Mouse (Mus musculus): ENCODE measurements around the gene Sept11. TPM values are rescaled to one million over a fixed set of nuclear protein-coding genes. Genes with fewer than 3 reads are reported as not detected.

The Sept11 gene
- polyA plus RNA-seq, 1 experiment from 2014 or later, result 42.5 TPM

- Histone ChIP-seq H3K9ac (ENCODE audit: low read length) (no peak overlapping the region), H3K27me3 (ENCODE audit: control insufficient read depth, insufficient read depth, low read length) (no peaks in the 10 kb centered on the region), H3K36me3 (ENCODE audit: control insufficient read depth, insufficient read depth, low read length) (peaks cover 8% of the 10 kb centered on the region; the same call in 1 of the 2 replicates), H3K27ac (replicated peaks) (no peak overlapping the region), H3K4me2 (replicated peaks; ENCODE audit: low read depth) (no peak overlapping the region), H3K4me1 (replicated peaks; ENCODE audit: control insufficient read depth, insufficient read depth) (no peaks in the 10 kb centered on the region), H3K4me3 (ENCODE audit: low read depth, low read length) (no peak overlapping the region), H3K9me3 (ENCODE audit: control insufficient read depth, low read length) (no peaks in the 10 kb centered on the region)
- DNase-seq (ENCODE audit: low spot score) (no peak), ATAC-seq (ENCODE audit: low FRiP score, low TSS enrichment) (no peak)
- 78% methylated on average over 6 of the region's 6 CpGs for WGBS
- no peak for TF ChIP-seq EP300 (optimal IDR thresholded peaks at IDR 0.05)
- no peak for TF ChIP-seq CTCF (IDR thresholded peaks at IDR 0.05; ENCODE audit: low read depth)
Measured at GRCm38 (mm10) chr5:93174675-93175074, 81.4 kb downstream of the Sept11 start.

GRCm38 (mm10) chr5:93178616-93179015, 85.4 kb downstream of the Sept11 start:
- WGBS, result 81% methylated on average over 6 of the region's 6 CpGs
- no peak overlapping the region for H3K4me2 ChIP-seq (replicated peaks; ENCODE audit: low read depth)
- H3K9me3 ChIP-seq (ENCODE audit: control insufficient read depth, low read length), result no peaks in the 10 kb centered on the region
- DNase-seq (ENCODE audit: low spot score) (no peak), ATAC-seq (ENCODE audit: low FRiP score, low TSS enrichment) (no peak)
- H3K9ac ChIP-seq (ENCODE audit: low read length), result no peak overlapping the region
- peaks cover 4% of the 10 kb centered on the region for H3K36me3 ChIP-seq (ENCODE audit: control insufficient read depth, insufficient read depth, low read length)
- no peak for TF ChIP-seq CTCF (IDR thresholded peaks at IDR 0.05; ENCODE audit: low read depth)
- no peak for TF ChIP-seq EP300 (optimal IDR thresholded peaks at IDR 0.05)
- H3K4me1 ChIP-seq (replicated peaks; ENCODE audit: control insufficient read depth, insufficient read depth), result no peaks in the 10 kb centered on the region
- no peak overlapping the region for H3K27ac ChIP-seq (replicated peaks)
- H3K27me3 ChIP-seq (ENCODE audit: control insufficient read depth, insufficient read depth, low read length), result no peaks in the 10 kb centered on the region
- H3K4me3 ChIP-seq (ENCODE audit: low read depth, low read length), result no peak overlapping the region

- H3K36me3 ChIP-seq (ENCODE audit: control insufficient read depth, insufficient read depth, low read length), result peaks cover 4% of the 10 kb centered on the region
Measured at GRCm38 (mm10) chr5:93180252-93180651, 87.0 kb downstream of the Sept11 start.

GRCm38 (mm10) chr5:93183311-93183710, 90.1 kb downstream of the Sept11 start:
- no peaks in the 10 kb centered on the region for H3K4me1 ChIP-seq (replicated peaks; ENCODE audit: control insufficient read depth, insufficient read depth)

More at GRCm38 (mm10) chr5:93180252-93180651, 87.0 kb downstream of the Sept11 start:
- no peak overlapping the region for H3K4me3 ChIP-seq (ENCODE audit: low read depth, low read length)
- H3K27ac ChIP-seq (replicated peaks), result no peak overlapping the region
- H3K9ac ChIP-seq (ENCODE audit: low read length), result no peak overlapping the region
- ATAC-seq (ENCODE audit: low FRiP score, low TSS enrichment) (peak; percentile 49; the same call in 1 of the 2 replicates), DNase-seq (ENCODE audit: low spot score) (no peak)
- H3K9me3 ChIP-seq (ENCODE audit: control insufficient read depth, low read length), result no peaks in the 10 kb centered on the region
- WGBS, result 40% methylated on average over 2 of the region's 2 CpGs
- TF ChIP-seq CTCF (IDR thresholded peaks at IDR 0.05; ENCODE audit: low read depth) (peak; percentile 79), EP300 (optimal IDR thresholded peaks at IDR 0.05) (no peak)
- H3K4me1 ChIP-seq (replicated peaks; ENCODE audit: control insufficient read depth, insufficient read depth), result no peaks in the 10 kb centered on the region
- no peaks in the 10 kb centered on the region for H3K27me3 ChIP-seq (ENCODE audit: control insufficient read depth, insufficient read depth, low read length)
- H3K4me2 ChIP-seq (replicated peaks; ENCODE audit: low read depth), result no peak overlapping the region

GRCm38 (mm10) chr5:93184548-93184947, 91.3 kb downstream of the Sept11 start:
- H3K9ac ChIP-seq (ENCODE audit: low read length), result no peak overlapping the region
- TF ChIP-seq CTCF (IDR thresholded peaks at IDR 0.05; ENCODE audit: low read depth) (no peak), EP300 (optimal IDR thresholded peaks at IDR 0.05) (no peak)
- ATAC-seq (ENCODE audit: low FRiP score, low TSS enrichment) (no peak), DNase-seq (ENCODE audit: low spot score) (no peak)
- no peaks in the 10 kb centered on the region for H3K27me3 ChIP-seq (ENCODE audit: control insufficient read depth, insufficient read depth, low read length)
- no peak overlapping the region for H3K4me3 ChIP-seq (ENCODE audit: low read depth, low read length)
- H3K9me3 ChIP-seq (ENCODE audit: control insufficient read depth, low read length), result no peaks in the 10 kb centered on the region
- WGBS, result 84% methylated on average over 6 of the region's 6 CpGs
- H3K4me2 ChIP-seq (replicated peaks; ENCODE audit: low read depth), result no peak overlapping the region
- H3K4me1 ChIP-seq (replicated peaks; ENCODE audit: control insufficient read depth, insufficient read depth), result no peaks in the 10 kb centered on the region
- H3K36me3 ChIP-seq (ENCODE audit: control insufficient read depth, insufficient read depth, low read length), result peaks cover 11% of the 10 kb centered on the region
- no peak overlapping the region for H3K27ac ChIP-seq (replicated peaks)

More at GRCm38 (mm10) chr5:93183311-93183710, 90.1 kb downstream of the Sept11 start:
- Histone ChIP-seq H3K9ac (ENCODE audit: low read length) (no peak overlapping the region), H3K4me3 (ENCODE audit: low read depth, low read length) (no peak overlapping the region), H3K9me3 (ENCODE audit: control insufficient read depth, low read length) (no peaks in the 10 kb centered on the region), H3K36me3 (ENCODE audit: control insufficient read depth, insufficient read depth, low read length) (peaks cover 8% of the 10 kb centered on the region; the same call in 1 of the 2 replicates), H3K27me3 (ENCODE audit: control insufficient read depth, insufficient read depth, low read length) (no peaks in the 10 kb centered on the region), H3K4me2 (replicated peaks; ENCODE audit: low read depth) (no peak overlapping the region), H3K27ac (replicated peaks) (no peak overlapping the region)
- 72% methylated on average over 6 of the region's 6 CpGs for WGBS
- TF ChIP-seq CTCF (IDR thresholded peaks at IDR 0.05; ENCODE audit: low read depth) (no peak), EP300 (optimal IDR thresholded peaks at IDR 0.05) (no peak)
- no peak for ATAC-seq (ENCODE audit: low FRiP score, low TSS enrichment)
- DNase-seq (ENCODE audit: low spot score), result no peak

- Histone ChIP-seq H3K27ac (replicated peaks) (no peak overlapping the region), H3K4me3 (ENCODE audit: low read depth, low read length) (no peak overlapping the region), H3K9me3 (ENCODE audit: control insufficient read depth, low read length) (no peaks in the 10 kb centered on the region), H3K4me2 (replicated peaks; ENCODE audit: low read depth) (no peak overlapping the region), H3K4me1 (replicated peaks; ENCODE audit: control insufficient read depth, insufficient read depth) (no peaks in the 10 kb centered on the region), H3K9ac (ENCODE audit: low read length) (no peak overlapping the region), H3K36me3 (ENCODE audit: control insufficient read depth, insufficient read depth, low read length) (peaks cover 7% of the 10 kb centered on the region), H3K27me3 (ENCODE audit: control insufficient read depth, insufficient read depth, low read length) (no peaks in the 10 kb centered on the region)
- 61% methylated on average over 3 of the region's 3 CpGs for WGBS
- no peak for TF ChIP-seq EP300 (optimal IDR thresholded peaks at IDR 0.05)
- TF ChIP-seq CTCF (IDR thresholded peaks at IDR 0.05; ENCODE audit: low read depth), result no peak
- ATAC-seq (ENCODE audit: low FRiP score, low TSS enrichment) (no peak), DNase-seq (ENCODE audit: low spot score) (no peak)
Measured at GRCm38 (mm10) chr5:93189607-93190006, 96.4 kb downstream of the Sept11 start.

Measured in stomach, postnatal 0 days (tissue).